Mouse (Mus musculus): ENCODE results near the gene Spen. TPM values are rescaled to one million over a fixed set of nuclear protein-coding genes. Genes with fewer than 3 reads are reported as not detected.
A peak's percentile ranks its signal among the peaks of the same experiment; 100 is the strongest.

Gene Spen
- polyA plus RNA-seq, 3 experiments from 2014 or later = 8.6 to 17.1 (median 14.3) TPM

- no peak for ATAC-seq
These were observed 118.1 kb downstream of the Spen start, which contains the start of gene Hspb7 for GRCm38 (mm10) chr4:141420192-141420829. TSS of gene Hspb7 (plus strand) at chr4:141420779.

GRCm38 (mm10) chr4:141419398-141420191, 118.8 kb downstream of the Spen start:
- peak; percentile 52 for ATAC-seq

Other genes with a start within 250 kb of the Spen start
- not detected for gene Epha2, start 237.4 kb downstream of the Spen start, polyA plus RNA-seq (2017; shearing (Covaris generic))
- gene Fam131c, start 170.4 kb downstream of the Spen start, polyA plus RNA-seq (2017; shearing (Covaris generic)) = not detected
- gene Clcnka, start 139.9 kb downstream of the Spen start, polyA plus RNA-seq (2017; shearing (Covaris generic)) = not detected
- gene Clcnkb, start 122.6 kb downstream of the Spen start, polyA plus RNA-seq (2017; shearing (Covaris generic)) = not detected
- gene Hspb7, start 117.8 kb downstream of the Spen start, polyA plus RNA-seq (2017; shearing (Covaris generic)) = not detected
- not detected for gene Srarp, start 102.5 kb downstream of the Spen start, polyA plus RNA-seq (2017; shearing (Covaris generic))
- gene Zbtb17, start 93.9 kb downstream of the Spen start, polyA plus RNA-seq (2017; shearing (Covaris generic)) = 10 to 100 TPM; 12.6 to 16.9 (median 14.1) TPM
- under 1 TPM in 1 of 3 experiments, not detected in 2; 0.43 TPM for gene Fblim1, start 67.5 kb upstream of the Spen start, polyA plus RNA-seq (2017; shearing (Covaris generic))
- under 1 TPM in 1 of 3 experiments, not detected in 2; 0.78 TPM for gene Tmem82, start 80.0 kb upstream of the Spen start, polyA plus RNA-seq (2017; shearing (Covaris generic))
- gene Slc25a34, start 85.2 kb upstream of the Spen start, polyA plus RNA-seq (2017; shearing (Covaris generic)) = under 1 TPM in 1 of 3 experiments, not detected in 2; 0.13 TPM
- 1 to 10 TPM; 3.6 to 4.5 (median 4.2) TPM for gene Plekhm2, start 126.3 kb upstream of the Spen start, polyA plus RNA-seq (2017; shearing (Covaris generic))
- gene Rsc1a1, start 147.0 kb upstream of the Spen start, polyA plus RNA-seq (2017; shearing (Covaris generic)) = not detected
- 10 to 100 TPM; 14.6 to 17.1 (median 16.9) TPM for gene Ddi2, start 184.8 kb upstream of the Spen start, polyA plus RNA-seq (2017; shearing (Covaris generic))
- gene Agmat, start 208.1 kb upstream of the Spen start, polyA plus RNA-seq (2017; shearing (Covaris generic)) = not detected

Measured in inflammation-experienced regulatory T-cells, adult 6 months (primary cell).